In genomic region chr9:27557886-27558285, GRCm38 (mm10) we compare ENCODE assay signal across 18 mouse cellular contexts.
"Had no signal": no experiment of that assay in that cellular context is flagged by ENCODE, and none has a peak within 500 bp of the region (broad histone marks: within the 10 kb centered on the region; RNA-seq: fewer than 3 reads in every experiment).

No protein-coding gene starts in this region.

- H3K27me3 ChIP-seq: lung, embryonic 15.5 days; midbrain, embryonic 12.5 days; neural tube, embryonic 12.5 days; stomach, embryonic 15.5 days had no signal

- H3K4me3 ChIP-seq: lung, embryonic 15.5 days; megakaryocyte, embryonic 14.5 days; midbrain, embryonic 12.5 days; neural tube, embryonic 12.5 days; stomach, embryonic 15.5 days had no signal

- ATAC-seq: liver, postnatal 0 days; lung, postnatal 0 days; midbrain, embryonic 16.5 days had no signal

- H3K9ac ChIP-seq: liver, postnatal 0 days; lung, embryonic 15.5 days; midbrain, embryonic 12.5 days; neural tube, embryonic 12.5 days; stomach, embryonic 15.5 days had no signal

- DNase-seq: liver, postnatal 0 days; lung, adult 2 months; lung, postnatal 14 days; lung, postnatal 36 days; midbrain, embryonic 14.5 days; right cerebral cortex, postnatal 14 days; thymus, adult 18-20 months; thymus, postnatal 25 days; thymus, postnatal 4 days had no signal

- H3K36me3 ChIP-seq: lung, embryonic 15.5 days; midbrain, embryonic 12.5 days; neural tube, embryonic 12.5 days; stomach, embryonic 15.5 days had no signal

- H3K9me3 ChIP-seq: lung, embryonic 15.5 days; midbrain, embryonic 12.5 days; neural tube, embryonic 12.5 days; stomach, embryonic 15.5 days had no signal

- H3K4me1 ChIP-seq: lung, embryonic 15.5 days; stomach, embryonic 15.5 days had no signal

- H3K4me2 ChIP-seq: lung, embryonic 15.5 days; midbrain, embryonic 12.5 days; neural tube, embryonic 12.5 days; stomach, embryonic 15.5 days had no signal

- H3K27ac ChIP-seq: lung, embryonic 15.5 days; macrophage; midbrain, embryonic 12.5 days; neural tube, embryonic 12.5 days; stomach, embryonic 15.5 days; stomach, postnatal 0 days had no signal
